Mouse (Mus musculus): ENCODE data around the gene Urad.

Urad gene

GRCm38 (mm10) chr5:147312830-147313685 is 9.2 kb downstream of the Urad start:
- no peaks in the 10 kb centered on the region for H3K36me3 ChIP-seq (ENCODE audit: control insufficient read depth, insufficient read depth, low read length, poor library complexity, severe bottlenecking)
- peaks cover 3% of the 10 kb centered on the region for H3K27me3 ChIP-seq (ENCODE audit: control insufficient read depth, insufficient read depth, low read length, poor library complexity, severe bottlenecking)
- no peak for DNase-seq (ENCODE audit: low read depth, low spot score)

DNA sequence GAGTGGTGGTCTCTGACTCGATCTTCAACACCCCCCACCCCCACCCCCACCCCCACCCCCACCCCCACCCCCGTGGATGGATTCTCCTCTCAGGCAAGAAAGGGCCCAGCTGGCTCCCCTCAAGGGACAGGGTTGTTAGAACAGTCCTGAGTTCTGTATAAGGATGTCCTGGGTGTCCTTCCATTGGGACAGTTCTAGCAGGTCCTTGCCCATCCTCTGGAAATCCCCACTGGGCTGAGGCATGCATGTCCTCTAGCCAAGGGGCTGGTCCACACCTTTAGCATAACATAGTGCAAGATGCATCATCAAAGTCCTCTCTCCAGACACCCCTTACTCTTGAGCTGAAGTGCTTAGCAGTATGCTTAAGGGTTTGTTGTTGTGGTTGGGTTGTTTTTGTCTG is 12.5 kb downstream of the Urad start:
- no peaks in the 10 kb centered on the region for H3K27me3 ChIP-seq (ENCODE audit: control insufficient read depth, insufficient read depth, low read length, poor library complexity, severe bottlenecking)
- H3K36me3 ChIP-seq (ENCODE audit: control insufficient read depth, insufficient read depth, low read length, poor library complexity, severe bottlenecking), result no peaks in the 10 kb centered on the region
- DNase-seq (ENCODE audit: low read depth, low spot score), result no peak

- no peaks in the 10 kb centered on the region; the same call in 1 of the 2 replicates for H3K27me3 ChIP-seq (ENCODE audit: control insufficient read depth, insufficient read depth, low read length, poor library complexity, severe bottlenecking)
- DNase-seq (ENCODE audit: low read depth, low spot score), result no peak
- H3K36me3 ChIP-seq (ENCODE audit: control insufficient read depth, insufficient read depth, low read length, poor library complexity, severe bottlenecking), result no peaks in the 10 kb centered on the region
These were observed 13.8 kb downstream of the Urad start for GRCm38 (mm10) chr5:147308451-147308850.

- DNase-seq (ENCODE audit: low read depth, low spot score), result no peak
- Histone ChIP-seq H3K36me3 (ENCODE audit: control insufficient read depth, insufficient read depth, low read length, poor library complexity, severe bottlenecking) (no peaks in the 10 kb centered on the region), H3K27me3 (ENCODE audit: control insufficient read depth, insufficient read depth, low read length, poor library complexity, severe bottlenecking) (no peaks in the 10 kb centered on the region; the same call in 1 of the 2 replicates)
These were observed 14.8 kb downstream of the Urad start for GRCm38 (mm10) chr5:147307398-147307785.

GRCm38 (mm10) chr5:147306638-147307397 is 15.4 kb downstream of the Urad start, which contains the start of gene Cdx2:
Cdx2 (minus strand) TSS chr5:147307270.
- no peak for DNase-seq (ENCODE audit: low read depth, low spot score)
- Histone ChIP-seq H3K27me3 (ENCODE audit: control insufficient read depth, insufficient read depth, low read length, poor library complexity, severe bottlenecking) (no peaks in the 10 kb centered on the region; the same call in 1 of the 2 replicates), H3K36me3 (ENCODE audit: control insufficient read depth, insufficient read depth, low read length, poor library complexity, severe bottlenecking) (no peaks in the 10 kb centered on the region)

DNA sequence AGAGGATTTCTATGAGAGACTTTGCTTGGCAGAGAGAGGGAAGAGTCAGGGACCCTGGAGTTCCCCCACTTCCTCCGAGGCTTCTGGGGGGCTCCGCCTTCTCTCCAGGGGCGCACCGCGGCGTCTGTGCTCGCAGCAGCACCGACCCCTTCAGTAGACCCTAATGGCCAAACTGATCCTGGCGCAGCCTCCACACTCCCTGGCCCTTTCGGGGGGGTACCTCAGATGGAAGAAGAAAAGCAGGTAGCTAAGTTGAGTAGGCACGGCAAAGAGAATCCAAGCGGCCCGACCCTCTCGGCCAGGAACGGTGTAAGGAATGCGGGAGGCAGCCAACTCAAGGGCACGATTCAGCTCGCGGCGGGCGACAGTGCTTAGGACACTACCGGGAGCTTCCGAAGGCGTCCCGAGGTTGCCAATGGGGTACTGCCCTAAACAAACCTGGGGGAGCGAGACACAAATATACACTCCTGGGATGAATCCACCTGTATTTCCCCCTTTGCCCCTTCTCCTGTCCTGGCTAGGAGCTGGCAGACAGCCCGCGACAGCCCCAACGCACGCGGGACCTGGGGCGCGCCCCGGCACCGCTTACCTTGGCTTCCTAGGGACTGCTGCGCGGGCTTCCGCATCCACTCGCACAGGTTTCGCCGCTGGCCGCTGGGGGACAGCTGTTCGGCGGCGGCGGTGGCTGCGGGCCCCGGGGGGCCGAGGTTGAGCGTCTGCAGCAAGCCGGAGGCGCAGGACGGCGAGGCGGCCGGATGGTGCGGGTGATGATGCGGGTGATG is 16.2 kb downstream of the Urad start:
- H3K27me3 ChIP-seq (ENCODE audit: control insufficient read depth, insufficient read depth, low read length, poor library complexity, severe bottlenecking), result no peaks in the 10 kb centered on the region; the same call in 1 of the 2 replicates
- DNase-seq (ENCODE audit: low read depth, low spot score), result no peak
- H3K36me3 ChIP-seq (ENCODE audit: control insufficient read depth, insufficient read depth, low read length, poor library complexity, severe bottlenecking), result no peaks in the 10 kb centered on the region

DNA sequence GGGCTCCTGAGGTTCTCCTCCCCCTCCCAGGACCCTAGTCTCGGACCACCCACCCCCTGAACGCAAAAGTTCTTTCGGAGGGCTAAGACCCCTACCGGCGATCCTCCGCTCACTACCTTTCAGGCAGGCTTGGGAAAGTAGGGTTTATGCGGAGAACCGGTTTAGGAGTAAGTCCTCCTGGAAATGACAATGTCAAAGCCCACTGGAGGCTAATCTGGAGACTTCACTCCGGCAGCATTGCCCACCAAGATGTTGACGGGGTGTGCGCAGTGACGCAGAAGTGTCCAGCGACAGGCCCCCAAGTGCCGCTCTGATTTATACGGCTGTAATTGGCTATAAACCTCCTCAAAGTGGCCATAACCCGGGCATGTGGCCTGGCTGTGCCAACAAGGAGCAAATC is 17.1 kb downstream of the Urad start:
- no peaks in the 10 kb centered on the region for H3K36me3 ChIP-seq (ENCODE audit: control insufficient read depth, insufficient read depth, low read length, poor library complexity, severe bottlenecking)
- no peaks in the 10 kb centered on the region; the same call in 1 of the 2 replicates for H3K27me3 ChIP-seq (ENCODE audit: control insufficient read depth, insufficient read depth, low read length, poor library complexity, severe bottlenecking)
- no peak for DNase-seq (ENCODE audit: low read depth, low spot score)

DNA sequence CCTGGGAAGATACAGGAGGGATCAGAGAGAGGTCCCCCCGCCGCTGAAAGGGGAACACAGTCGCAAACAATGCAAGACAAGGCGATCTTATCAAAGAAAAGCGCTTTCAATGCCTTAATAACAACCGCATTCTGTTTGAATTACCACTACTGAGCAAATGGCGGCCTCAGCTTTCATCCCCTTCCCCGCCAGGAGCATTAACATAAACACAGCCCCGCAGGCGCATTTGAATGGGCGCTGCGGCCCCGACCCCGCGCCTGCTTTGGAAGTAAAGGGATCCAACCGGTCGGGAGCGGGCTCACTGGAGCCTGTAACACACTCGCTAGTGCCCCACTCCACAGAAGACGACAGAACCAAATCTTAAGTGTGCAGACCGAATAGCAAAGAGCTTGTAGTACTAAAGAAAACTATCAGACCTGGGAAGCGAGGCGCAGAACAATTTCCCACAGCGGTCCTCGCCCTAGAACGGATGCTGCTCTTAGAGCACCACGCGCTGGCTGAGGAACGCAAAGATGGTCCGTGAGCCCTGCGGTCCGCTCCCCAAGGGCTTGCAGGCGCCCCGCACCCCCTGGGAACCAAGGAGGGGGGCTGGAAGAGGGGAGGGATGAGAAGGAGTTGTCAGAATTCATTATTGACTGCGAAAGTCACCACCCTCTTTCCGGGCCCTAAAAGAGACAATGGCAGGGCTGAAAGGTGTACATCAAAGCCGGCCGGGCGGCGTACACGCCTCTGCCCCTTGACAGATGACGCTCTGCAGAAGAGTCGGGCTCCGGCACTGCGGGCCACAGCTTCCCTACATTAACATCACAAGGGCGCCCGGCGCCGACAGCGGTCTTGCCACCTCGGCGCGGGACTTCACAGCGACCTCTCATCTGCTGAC is 17.7 kb downstream of the Urad start:
- no peaks in the 10 kb centered on the region; the same call in 1 of the 2 replicates for H3K27me3 ChIP-seq (ENCODE audit: control insufficient read depth, insufficient read depth, low read length, poor library complexity, severe bottlenecking)
- no peak for DNase-seq (ENCODE audit: low read depth, low spot score)
- H3K36me3 ChIP-seq (ENCODE audit: control insufficient read depth, insufficient read depth, low read length, poor library complexity, severe bottlenecking), result no peaks in the 10 kb centered on the region

DNA sequence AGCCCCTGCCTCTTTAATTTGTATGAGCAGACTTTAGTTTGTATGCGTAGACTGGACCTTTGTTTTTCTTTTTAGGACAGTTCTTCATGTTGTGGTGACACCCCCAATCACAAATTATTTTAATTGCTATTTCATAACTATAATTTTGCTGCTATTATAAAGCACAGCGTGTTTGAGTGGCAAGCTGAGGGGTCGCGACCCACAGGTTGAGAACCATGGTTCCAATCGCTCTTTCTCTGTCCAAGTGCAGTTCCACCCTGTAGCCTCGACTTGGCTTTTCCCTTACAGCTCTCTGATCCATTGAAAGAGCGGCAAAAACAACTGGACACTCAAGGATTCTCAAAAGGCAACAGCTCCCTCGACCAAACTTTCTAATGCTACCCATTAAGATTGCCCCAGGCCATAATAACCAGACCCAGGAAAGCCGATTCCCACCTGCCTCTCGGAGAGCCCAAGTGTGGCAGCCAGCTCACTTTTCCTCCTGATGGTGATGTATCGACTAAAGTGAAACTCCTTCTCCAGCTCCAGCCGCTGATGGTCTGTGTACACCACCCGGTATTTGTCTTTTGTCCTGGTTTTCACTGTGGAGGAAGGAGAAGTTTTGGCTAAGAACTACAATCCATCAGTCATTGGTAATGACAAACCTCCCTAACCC is 19.4 kb downstream of the Urad start:
- Histone ChIP-seq H3K36me3 (ENCODE audit: control insufficient read depth, insufficient read depth, low read length, poor library complexity, severe bottlenecking) (no peaks in the 10 kb centered on the region), H3K27me3 (ENCODE audit: control insufficient read depth, insufficient read depth, low read length, poor library complexity, severe bottlenecking) (no peaks in the 10 kb centered on the region; the same call in 1 of the 2 replicates)
- DNase-seq (ENCODE audit: low read depth, low spot score), result no peak

- Histone ChIP-seq H3K27me3 (ENCODE audit: control insufficient read depth, insufficient read depth, low read length, poor library complexity, severe bottlenecking) (no peaks in the 10 kb centered on the region; the same call in 1 of the 2 replicates), H3K36me3 (ENCODE audit: control insufficient read depth, insufficient read depth, low read length, poor library complexity, severe bottlenecking) (no peaks in the 10 kb centered on the region)
- DNase-seq (ENCODE audit: low read depth, low spot score), result no peak
These were observed 20.1 kb downstream of the Urad start for GRCm38 (mm10) chr5:147302141-147302540.

- no peaks in the 10 kb centered on the region; the same call in 1 of the 2 replicates for H3K27me3 ChIP-seq (ENCODE audit: control insufficient read depth, insufficient read depth, low read length, poor library complexity, severe bottlenecking)
- no peak for DNase-seq (ENCODE audit: low read depth, low spot score)
- no peaks in the 10 kb centered on the region for H3K36me3 ChIP-seq (ENCODE audit: control insufficient read depth, insufficient read depth, low read length, poor library complexity, severe bottlenecking)
These were observed 20.5 kb downstream of the Urad start for GRCm38 (mm10) chr5:147301781-147302070.

DNA sequence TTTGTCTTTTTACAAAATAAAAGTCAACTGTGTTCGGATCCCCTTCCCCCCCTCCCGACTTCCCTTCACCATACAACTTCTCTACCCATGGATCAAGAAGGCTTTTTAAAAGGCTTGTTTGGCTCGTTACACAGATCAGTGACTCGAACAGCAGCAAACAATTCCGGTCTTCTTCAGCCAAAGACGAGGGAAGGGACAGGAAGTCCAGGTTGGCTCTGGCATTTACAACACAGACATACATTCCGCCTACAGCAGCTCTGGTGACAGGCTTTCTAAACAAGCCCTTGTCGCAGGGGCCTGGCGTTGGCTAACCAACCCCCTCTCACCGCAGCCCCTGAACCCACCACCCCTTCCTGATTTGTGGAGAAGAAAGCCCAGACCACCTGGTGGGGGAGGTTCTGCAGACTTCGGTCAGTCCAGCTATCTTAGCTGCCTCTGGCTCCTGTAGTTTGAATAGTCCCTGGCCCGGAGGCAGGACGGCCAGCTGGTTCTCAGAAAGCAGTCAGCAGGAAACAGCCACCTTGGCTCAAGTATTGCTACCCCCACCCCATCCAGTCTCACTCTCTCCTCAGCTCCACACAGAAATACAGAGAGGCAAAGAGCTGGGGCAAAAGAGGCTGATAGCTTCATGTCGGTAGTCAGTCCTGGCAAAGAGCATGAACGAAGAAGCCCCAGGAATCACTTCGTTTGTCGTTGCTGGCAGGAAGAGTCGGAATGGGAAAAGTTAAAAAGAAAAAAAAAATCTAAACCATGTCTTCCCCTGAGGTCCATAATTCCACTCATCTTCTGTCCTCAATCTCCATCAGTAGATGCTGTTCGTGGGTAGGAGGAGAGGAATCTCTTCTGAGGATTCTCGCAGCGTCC is 21.1 kb downstream of the Urad start:
- Histone ChIP-seq H3K27me3 (ENCODE audit: control insufficient read depth, insufficient read depth, low read length, poor library complexity, severe bottlenecking) (no peaks in the 10 kb centered on the region; the same call in 1 of the 2 replicates), H3K36me3 (ENCODE audit: control insufficient read depth, insufficient read depth, low read length, poor library complexity, severe bottlenecking) (no peaks in the 10 kb centered on the region)
- no peak for DNase-seq (ENCODE audit: low read depth, low spot score)

DNA sequence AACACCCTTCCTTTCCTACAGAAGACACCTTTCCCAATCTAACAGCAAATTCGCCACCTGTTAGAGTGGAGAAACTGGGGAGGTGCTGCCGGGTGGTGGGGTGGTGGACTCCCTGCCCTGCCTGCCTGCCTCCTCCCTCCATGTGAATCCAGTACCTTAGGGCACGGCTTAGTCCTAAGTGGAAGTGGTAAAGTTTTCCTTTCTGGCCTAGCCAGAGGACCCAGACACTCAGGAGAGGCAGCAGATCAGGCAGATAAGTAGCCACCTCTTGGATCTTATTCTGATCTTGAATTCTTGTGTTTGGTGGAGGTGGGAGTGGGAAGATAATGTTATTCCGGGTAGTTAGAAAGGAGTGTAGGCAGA is 22.3 kb downstream of the Urad start:
- Histone ChIP-seq H3K36me3 (ENCODE audit: control insufficient read depth, insufficient read depth, low read length, poor library complexity, severe bottlenecking) (no peaks in the 10 kb centered on the region), H3K27me3 (ENCODE audit: control insufficient read depth, insufficient read depth, low read length, poor library complexity, severe bottlenecking) (no peaks in the 10 kb centered on the region; the same call in 1 of the 2 replicates)
- DNase-seq (ENCODE audit: low read depth, low spot score), result no peak
